Mouse (Mus musculus) liver, embryonic 15.5 days (tissue): ENCODE results near the gene Tas2r124. TPM values are rescaled to one million over a fixed set of nuclear protein-coding genes. Genes with fewer than 3 reads are reported as not detected.

Experiments used
- ATAC-seq: fragments of 200-750 bp; cut with Nextera tagmentation; 2 replicates; pipeline ENCODE4 v1.8.0; 2017; ENCODE audit warnings: moderate number of reproducible peaks, mild to moderate bottlenecking, moderate library complexity; ENCODE audit not compliant: insufficient read depth
- H3K27ac ChIP-seq: fragments of 300-500 bp; sonication (generic); replicated peaks from 2 replicates; pipeline ENCODE4 v1.5.1; 2015; ENCODE audit warnings: mild to moderate bottlenecking, inconsistent platforms
- H3K27me3 ChIP-seq: fragments of 300-500 bp; sonication (generic); 2 replicates; pipeline ENCODE4 v1.6.1; 2015; ENCODE audit warnings: mild to moderate bottlenecking, inconsistent platforms
- H3K36me3 ChIP-seq: fragments of 300-500 bp; sonication (generic); replicated peaks from 2 replicates; pipeline ENCODE4 v1.6.1; 2015; ENCODE audit warnings: moderate library complexity, mild to moderate bottlenecking, inconsistent platforms
- H3K4me1 ChIP-seq: fragments of 300-500 bp; sonication (generic); replicated peaks from 2 replicates; pipeline ENCODE4 v1.6.1; 2015; ENCODE audit warnings: inconsistent platforms
- H3K4me2 ChIP-seq: fragments of 300-500 bp; sonication (generic); 2 replicates; pipeline ENCODE4 v1.6.1; 2015; ENCODE audit warnings: moderate library complexity, mild to moderate bottlenecking, inconsistent platforms
- H3K4me3 ChIP-seq: fragments of 300-500 bp; sonication (generic); replicated peaks from 2 replicates; pipeline ENCODE4 v1.5.1; 2015; ENCODE audit warnings: mild to moderate bottlenecking, inconsistent platforms
- H3K9ac ChIP-seq: fragments of 300-500 bp; sonication (generic); 2 replicates; pipeline ENCODE4 v1.6.1; 2015; ENCODE audit warnings: moderate library complexity, mild to moderate bottlenecking, inconsistent platforms
- H3K9me3 ChIP-seq: fragments of 300-500 bp; sonication (generic); replicated peaks from 2 replicates; pipeline ENCODE4 v1.6.1; 2016; ENCODE audit warnings: inconsistent platforms
- WGBS: fragments of 180-500 bp; shearing (Covaris S2); methylation state at CpG from one replicate; pipeline ENCODE4 v1.1.7; 2015; ENCODE audit warnings: mixed read lengths; ENCODE audit not compliant: insufficient replicate concordance; 5-methylcytosine and 5-hydroxymethylcytosine counted together
- polyA plus RNA-seq: library from polyadenylated mRNA; unstranded; fragments of >200 nt; fragmentation: Nextera tagmentation; extraction: Ambion mirVana; gene quantifications from 2 replicates; pipeline ENCODE4 v1.2.1, GENCODE M21; 2015

Gene Tas2r124
- polyA plus RNA-seq: not detected in 2 replicates

DNA sequence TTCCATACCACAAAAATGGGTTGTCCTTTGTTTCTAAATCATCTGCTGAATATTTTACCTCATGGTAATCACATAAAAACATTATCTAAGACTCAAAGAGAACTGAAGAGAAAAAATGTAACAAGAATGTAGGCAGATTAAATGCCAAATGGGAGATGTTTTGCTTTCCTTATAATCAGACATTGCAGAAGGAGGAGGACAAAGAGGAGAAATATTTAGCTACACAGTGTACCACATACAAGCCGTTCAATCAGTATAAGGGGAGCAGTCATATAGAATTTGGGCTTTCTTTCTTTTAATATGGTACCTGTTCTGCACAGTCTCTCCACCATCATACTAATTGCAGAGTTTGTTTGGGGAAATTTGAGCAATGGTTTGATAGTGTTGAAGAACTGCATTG lies at the start of gene Tas2r124:
Gene Tas2r124, plus strand, starts transcription at position 301 of the 400 bp plus-strand sequence.
- H3K27me3 ChIP-seq: no peaks in the 10 kb centered on the region
- ATAC-seq: no peak

DNA sequence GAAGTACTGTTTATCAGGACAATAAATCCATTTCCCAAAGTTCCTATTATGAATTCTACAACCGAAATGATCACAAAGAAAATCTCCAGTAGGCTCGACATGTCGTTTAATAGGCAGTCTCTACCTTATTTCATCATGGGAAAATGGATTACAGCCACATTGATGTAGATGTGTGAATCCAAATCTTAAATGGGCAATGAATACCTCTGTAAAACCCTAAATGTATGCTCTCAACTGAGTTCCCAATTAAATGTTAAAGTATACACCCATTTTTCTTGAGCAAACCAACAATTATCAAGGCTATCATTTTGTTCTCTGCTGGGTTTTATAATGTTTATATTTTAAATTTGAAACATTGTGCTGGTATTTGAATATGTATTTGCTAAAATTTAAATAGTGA lies 42.7 kb upstream of the Tas2r124 start, which contains the start of gene Tas2r122:
Gene Tas2r122, minus strand, starts transcription at position 101 of the 400 bp plus-strand sequence.
- H3K4me1 ChIP-seq: no peaks in the 10 kb centered on the region
- no peak within 1 kb of the TSS for H3K4me2 ChIP-seq
- no peaks in the 10 kb centered on the region for H3K27me3 ChIP-seq
- ATAC-seq: no peak
- H3K9me3 ChIP-seq: no peaks in the 10 kb centered on the region
- no peak within 1 kb of the TSS for H3K9ac ChIP-seq
- H3K27ac ChIP-seq: no peak within 1 kb of the TSS
- WGBS: 58% methylated on average over 3 of the region's 3 CpGs
- H3K36me3 ChIP-seq: no peaks in the 10 kb centered on the region
- no peak within 1 kb of the TSS for H3K4me3 ChIP-seq

More for the DNA sequence above, at the start of gene Tas2r124:
- H3K9me3 ChIP-seq: no peaks in the 10 kb centered on the region
- H3K36me3 ChIP-seq: no peaks in the 10 kb centered on the region
- 53% methylated on average over 1 of the region's 1 CpGs for WGBS
- H3K4me3 ChIP-seq: no peak within 1 kb of the TSS
- H3K4me2 ChIP-seq: no peak within 1 kb of the TSS
- H3K27ac ChIP-seq: no peak within 1 kb of the TSS
- no peak within 1 kb of the TSS for H3K9ac ChIP-seq
- H3K4me1 ChIP-seq: no peaks in the 10 kb centered on the region

DNA sequence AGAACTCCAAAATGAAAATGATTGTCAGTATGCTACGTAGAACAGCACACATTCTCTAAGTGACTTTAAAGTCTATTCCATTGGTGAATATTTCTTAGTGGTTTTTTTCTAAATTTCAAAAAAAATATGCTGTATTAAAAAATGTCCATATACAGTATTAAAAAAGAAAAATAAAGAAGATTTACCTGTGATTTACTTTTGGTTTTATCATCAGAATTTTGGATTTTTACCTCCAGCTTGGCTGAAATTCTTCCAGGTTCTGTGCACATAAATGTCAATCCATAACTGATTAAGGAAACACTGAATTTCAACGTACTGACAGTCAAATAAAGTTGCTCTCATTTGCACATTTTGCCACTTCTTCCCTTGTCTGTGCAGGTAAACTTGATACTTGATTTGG lies 16.6 kb upstream of the Tas2r124 start, which contains the start of gene Tas2r115:
Gene Tas2r115, minus strand, starts transcription at position 101 of the 400 bp plus-strand sequence.
- H3K4me1 ChIP-seq: no peaks in the 10 kb centered on the region
- H3K9ac ChIP-seq: no peak within 1 kb of the TSS
- H3K4me2 ChIP-seq: no peak within 1 kb of the TSS
- no peak within 1 kb of the TSS for H3K4me3 ChIP-seq
- WGBS: 59% methylated on average over 2 of the region's 2 CpGs
- H3K36me3 ChIP-seq: no peaks in the 10 kb centered on the region
- H3K27ac ChIP-seq: no peak within 1 kb of the TSS
- no peak for ATAC-seq
- no peaks in the 10 kb centered on the region for H3K27me3 ChIP-seq
- no peaks in the 10 kb centered on the region for H3K9me3 ChIP-seq

DNA sequence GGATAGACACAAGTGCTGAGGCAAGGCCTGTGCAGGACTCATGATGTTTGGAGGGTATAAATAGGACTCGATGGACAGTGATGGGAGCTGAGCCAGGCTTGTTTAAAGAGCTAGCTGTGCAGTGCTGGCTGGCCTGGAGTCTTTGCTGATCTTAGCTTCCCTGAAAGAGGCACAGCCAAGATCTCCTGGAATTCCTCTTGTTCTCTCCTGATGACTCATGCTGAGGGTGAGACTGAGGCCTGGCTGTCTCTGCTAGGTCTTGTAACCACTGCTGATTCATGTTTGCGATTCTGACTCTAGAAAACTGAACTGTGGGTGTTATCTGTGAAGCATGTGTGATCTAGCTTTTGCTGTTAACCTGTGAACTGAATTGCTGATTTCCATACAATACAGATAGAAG lies 4.3 kb upstream of the Tas2r124 start:
- H3K27ac ChIP-seq: no peak overlapping the region
- H3K4me1 ChIP-seq: no peaks in the 10 kb centered on the region
- H3K27me3 ChIP-seq: no peaks in the 10 kb centered on the region
- H3K4me2 ChIP-seq: no peak overlapping the region
- 55% methylated on average over 2 of the region's 2 CpGs for whole genome bisulfite sequencing
- H3K36me3 ChIP-seq: no peaks in the 10 kb centered on the region
- no peaks in the 10 kb centered on the region for H3K9me3 ChIP-seq
- no peak overlapping the region for H3K4me3 ChIP-seq
- ATAC-seq: no peak
- H3K9ac ChIP-seq: no peak overlapping the region

DNA sequence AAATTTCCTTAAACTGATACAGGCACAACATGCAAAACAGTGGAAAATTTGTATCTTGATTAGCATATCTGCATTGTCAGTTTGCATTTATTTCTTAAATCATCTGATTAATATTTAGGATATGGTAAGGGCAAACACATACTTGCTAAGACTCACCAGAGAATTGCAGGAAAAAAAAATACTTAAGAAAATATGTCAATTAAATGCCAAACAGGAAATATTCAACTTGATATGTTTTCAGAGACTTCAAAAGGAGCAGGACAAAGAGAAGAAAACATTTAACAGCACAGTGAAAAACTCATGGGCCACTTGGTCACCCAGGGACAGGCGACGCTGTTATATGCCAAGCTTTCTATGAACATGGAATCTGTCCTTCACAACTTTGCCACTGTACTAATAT lies 7.3 kb downstream of the Tas2r124 start, which contains the start of gene Tas2r102:
Gene Tas2r102, plus strand, starts transcription at position 301 of the 400 bp plus-strand sequence.
- ATAC-seq: no peak
- H3K27me3 ChIP-seq: no peaks in the 10 kb centered on the region
- no peak within 1 kb of the TSS for H3K27ac ChIP-seq
- no peak within 1 kb of the TSS for H3K9ac ChIP-seq
- H3K4me2 ChIP-seq: no peak within 1 kb of the TSS
- no peaks in the 10 kb centered on the region for H3K9me3 ChIP-seq
- H3K4me3 ChIP-seq: no peak within 1 kb of the TSS
- no peaks in the 10 kb centered on the region for H3K36me3 ChIP-seq
- no peaks in the 10 kb centered on the region for H3K4me1 ChIP-seq
- 85% methylated on average over 2 of the region's 2 CpGs for WGBS

DNA sequence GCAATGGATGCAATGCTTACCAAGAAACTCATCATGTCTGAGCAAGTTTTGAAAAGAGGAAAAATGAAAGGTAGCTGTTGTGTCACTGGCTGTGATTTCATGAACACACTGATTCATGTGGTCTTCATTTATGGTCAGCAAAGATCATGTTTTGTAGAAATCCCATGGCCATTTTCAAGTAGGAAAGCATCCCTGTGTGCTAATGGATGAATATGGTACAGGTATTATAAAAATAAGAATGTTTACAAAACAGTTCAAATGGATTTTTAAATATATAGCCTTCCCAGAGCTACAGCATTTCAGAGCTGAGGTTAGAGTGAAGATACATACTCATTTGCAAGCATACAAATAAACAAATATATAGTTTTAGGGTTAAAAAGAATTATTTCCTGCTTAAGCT lies 23.5 kb downstream of the Tas2r124 start, which contains the start of gene Tas2r136:
Gene Tas2r136, minus strand, starts transcription at position 101 of the 400 bp plus-strand sequence.
- H3K36me3 ChIP-seq: no peaks in the 10 kb centered on the region
- no peak within 1 kb of the TSS for H3K27ac ChIP-seq
- no peaks in the 10 kb centered on the region for H3K9me3 ChIP-seq
- no peak within 1 kb of the TSS for H3K4me3 ChIP-seq
- H3K27me3 ChIP-seq: no peaks in the 10 kb centered on the region
- no peak for ATAC-seq
- no peaks in the 10 kb centered on the region for H3K4me1 ChIP-seq
- no peak within 1 kb of the TSS for H3K9ac ChIP-seq
- no peak within 1 kb of the TSS for H3K4me2 ChIP-seq

DNA sequence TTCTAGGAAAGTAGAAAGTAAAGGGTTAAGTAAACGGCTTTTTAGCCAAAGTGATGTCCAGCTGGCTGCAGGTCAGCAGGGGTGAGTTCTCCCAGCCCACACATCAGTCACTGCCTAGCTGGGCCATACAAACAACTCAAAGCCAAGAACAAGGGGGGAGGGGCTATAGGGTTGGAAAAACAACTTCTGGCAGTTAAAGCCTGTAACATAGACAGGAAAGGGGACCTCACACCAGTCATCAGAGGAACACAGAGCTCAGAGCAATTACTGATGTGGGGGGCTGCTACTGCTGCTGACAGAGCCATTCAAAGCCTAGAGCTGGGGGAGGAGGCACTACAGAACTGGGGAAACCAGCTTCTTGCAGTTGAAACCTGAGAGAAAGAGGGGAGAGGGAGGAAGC lies 40.9 kb downstream of the Tas2r124 start:
- 0 out of 2 replicates have a peak, but pooled peaks cover 3% of the 10 kb centered on the region for H3K9me3 ChIP-seq
- no peak overlapping the region for H3K9ac ChIP-seq
- H3K4me1 ChIP-seq: no peaks in the 10 kb centered on the region
- H3K36me3 ChIP-seq: no peaks in the 10 kb centered on the region
- no peak overlapping the region for H3K27ac ChIP-seq
- no peak for ATAC-seq
- H3K27me3 ChIP-seq: no peaks in the 10 kb centered on the region
- no peak overlapping the region for H3K4me2 ChIP-seq
- WGBS: 30% methylated on average over 1 of the region's 1 CpGs
- no peak overlapping the region for H3K4me3 ChIP-seq

DNA sequence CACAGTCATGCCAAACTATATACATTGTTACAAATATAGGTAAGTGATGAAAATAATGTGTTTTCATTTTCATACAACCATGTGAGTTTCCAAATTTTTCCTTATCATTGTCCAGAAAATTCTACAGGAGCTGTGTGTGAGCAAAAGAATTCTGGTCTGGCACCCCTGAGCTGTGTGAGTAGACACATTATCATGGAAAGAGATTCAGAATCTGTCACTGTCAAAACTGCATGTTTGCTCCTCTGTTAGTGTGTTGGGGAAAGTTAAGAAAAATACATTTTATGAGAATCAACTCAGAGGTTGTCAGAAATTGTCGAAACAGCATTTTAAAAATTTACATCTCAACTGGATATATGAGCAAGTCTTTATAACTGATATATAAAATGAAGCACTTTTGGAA lies 48.0 kb downstream of the Tas2r124 start, which contains the start of gene Tas2r117:
Gene Tas2r117, plus strand, starts transcription at position 301 of the 400 bp plus-strand sequence.
- H3K9me3 ChIP-seq: no peaks in the 10 kb centered on the region
- H3K4me3 ChIP-seq: no peak within 1 kb of the TSS
- no peaks in the 10 kb centered on the region for H3K27me3 ChIP-seq
- ATAC-seq: no peak
- H3K4me1 ChIP-seq: no peaks in the 10 kb centered on the region
- H3K27ac ChIP-seq: no peak within 1 kb of the TSS
- 57% methylated on average over 1 of the region's 1 CpGs for WGBS
- H3K9ac ChIP-seq: no peak within 1 kb of the TSS
- H3K4me2 ChIP-seq: no peak within 1 kb of the TSS
- no peaks in the 10 kb centered on the region for H3K36me3 ChIP-seq

Other genes with a start within 250 kb of the Tas2r124 start
- not detected in 2 replicates for gene Prh1, start 184.9 kb upstream of the Tas2r124 start, polyA plus RNA-seq
- not detected in 2 replicates for gene Prp2, start 158.8 kb upstream of the Tas2r124 start, polyA plus RNA-seq
- gene A630073D07Rik, start 103.2 kb upstream of the Tas2r124 start, polyA plus RNA-seq: not detected in 2 replicates
- gene Tas2r120, start 97.8 kb upstream of the Tas2r124 start, polyA plus RNA-seq: not detected in 2 replicates
- not detected in 2 replicates for gene Tas2r121, start 53.7 kb upstream of the Tas2r124 start, polyA plus RNA-seq
- not detected in 2 replicates for gene Tas2r122, start 42.8 kb upstream of the Tas2r124 start, polyA plus RNA-seq
- gene Tas2r115, start 16.7 kb upstream of the Tas2r124 start, polyA plus RNA-seq: not detected in 2 replicates
- not detected in 2 replicates for gene Tas2r102, start 7.4 kb downstream of the Tas2r124 start, polyA plus RNA-seq
- gene Tas2r136, start 23.4 kb downstream of the Tas2r124 start, polyA plus RNA-seq: not detected in 2 replicates
- gene Tas2r117, start 48.1 kb downstream of the Tas2r124 start, polyA plus RNA-seq: not detected in 2 replicates
- not detected in 2 replicates for gene Tas2r123, start 92.4 kb downstream of the Tas2r124 start, polyA plus RNA-seq
- not detected in 2 replicates for gene Tas2r116, start 100.7 kb downstream of the Tas2r124 start, polyA plus RNA-seq
- not detected in 2 replicates for gene Tas2r110, start 113.3 kb downstream of the Tas2r124 start, polyA plus RNA-seq
- not detected in 2 replicates for gene Tas2r113, start 138.3 kb downstream of the Tas2r124 start, polyA plus RNA-seq
- not detected in 2 replicates for gene Tas2r125, start 154.9 kb downstream of the Tas2r124 start, polyA plus RNA-seq
- gene Tas2r129, start 196.4 kb downstream of the Tas2r124 start, polyA plus RNA-seq: not detected in 2 replicates
- gene Tas2r131, start 203.2 kb downstream of the Tas2r124 start, polyA plus RNA-seq: not detected in 2 replicates
- not detected in 2 replicates for gene Tas2r109, start 226.2 kb downstream of the Tas2r124 start, polyA plus RNA-seq